Mouse (Mus musculus) testis, postnatal 14 days (tissue): Measurements from ENCODE around the gene Crygs.
A peak's percentile ranks its signal among the peaks of the same experiment; 100 is the strongest.

Experiments used
- DNase-seq: peaks from one replicate; pipeline ENCODE4 v3.0.0; 2021; ENCODE audit warnings: low spot score

The Crygs gene

DNA sequence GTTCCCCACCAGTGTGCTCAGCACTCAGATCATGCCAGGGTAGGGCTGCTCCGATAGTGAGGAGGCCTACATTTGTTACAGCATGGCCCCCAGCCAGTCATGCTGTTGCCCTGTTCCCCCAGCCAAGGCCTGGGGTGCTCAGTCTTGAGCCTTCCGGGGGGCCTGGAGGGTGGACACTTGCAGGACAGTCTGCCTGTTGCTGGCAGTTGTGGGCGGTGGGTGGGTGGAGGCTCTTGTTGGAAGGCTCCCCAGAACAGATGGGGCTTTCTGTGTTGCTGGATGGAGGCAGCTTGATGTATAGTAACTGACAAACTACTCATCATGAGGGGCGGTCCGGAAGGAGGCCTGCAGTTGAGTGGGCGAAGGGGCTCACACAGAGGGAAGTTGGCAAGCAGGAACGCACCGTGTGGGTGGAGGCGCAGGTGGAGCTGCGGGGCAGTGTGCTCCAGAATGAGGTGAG is 21.4 kb downstream of the Crygs start:
- DNase-seq: peak; percentile 31

DNA sequence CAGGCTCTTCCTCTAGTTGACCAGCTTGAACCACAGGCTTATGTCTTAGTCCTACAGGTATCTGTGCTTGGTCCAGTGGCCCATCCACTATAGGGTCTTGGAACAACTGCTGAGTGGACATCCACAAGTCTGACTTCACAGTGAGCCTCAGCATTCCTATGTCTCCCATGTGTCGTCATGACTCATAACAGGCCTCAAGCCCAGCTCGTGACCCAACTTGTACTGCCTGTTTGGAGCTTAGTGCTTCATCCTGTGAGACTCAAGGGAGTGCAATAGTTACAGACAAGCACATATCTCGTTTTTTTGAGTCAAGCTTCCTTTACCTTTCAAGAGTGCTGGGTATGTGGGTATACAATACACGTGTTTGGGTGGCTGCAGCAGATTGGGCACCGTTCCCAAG is 28.7 kb downstream of the Crygs start:
- no peak for DNase-seq

DNA sequence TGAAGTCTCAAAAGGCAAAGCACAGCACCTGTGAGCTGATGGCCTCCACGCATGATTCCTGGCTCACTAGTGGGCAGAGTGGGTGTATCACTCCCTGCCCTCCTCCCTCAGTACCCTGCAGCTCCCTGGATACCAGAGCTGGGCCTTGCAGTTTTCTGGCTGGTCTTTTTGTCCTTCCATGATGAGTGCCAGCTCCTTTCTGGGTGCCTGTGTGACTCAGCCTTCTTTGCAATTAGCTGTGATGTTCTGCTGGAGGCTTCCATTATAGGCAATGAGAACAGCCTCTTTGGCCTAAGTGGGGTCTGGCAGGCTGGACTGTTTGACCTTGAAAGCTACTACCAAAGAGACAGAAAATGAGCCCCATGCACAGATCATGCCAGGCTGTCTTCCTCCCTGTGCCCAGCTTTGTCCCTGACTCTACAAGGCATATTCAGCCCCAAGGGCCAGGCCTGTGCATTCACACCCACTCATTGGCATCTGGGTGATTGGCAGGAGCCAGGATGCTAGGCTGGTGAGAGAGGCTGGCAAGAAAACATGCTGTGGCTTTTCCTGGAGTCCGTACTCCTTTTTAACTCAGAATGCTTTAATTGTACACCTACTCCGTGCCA is 32.0 kb downstream of the Crygs start:
- DNase-seq: no peak

DNA sequence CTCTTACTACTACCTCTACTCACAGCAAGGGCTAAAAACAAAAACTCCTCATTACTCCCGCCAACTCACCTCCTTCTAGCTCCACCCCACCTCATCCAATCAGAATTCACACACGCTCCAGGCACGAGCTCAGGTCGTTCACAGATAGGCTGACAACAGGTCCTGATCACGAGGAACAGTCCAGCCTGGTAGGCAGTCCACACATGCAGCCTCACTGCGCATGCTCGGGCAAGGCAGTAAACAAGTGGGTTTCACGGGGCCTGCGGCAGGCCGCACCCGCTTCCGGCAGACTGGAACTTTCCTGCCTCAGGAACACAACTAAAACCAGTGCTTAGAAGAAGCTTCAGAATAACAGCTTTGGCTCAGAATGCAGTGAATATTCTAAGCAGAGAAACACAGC is 33.1 kb downstream of the Crygs start:
- peak; percentile 10 for DNase-seq

DNA sequence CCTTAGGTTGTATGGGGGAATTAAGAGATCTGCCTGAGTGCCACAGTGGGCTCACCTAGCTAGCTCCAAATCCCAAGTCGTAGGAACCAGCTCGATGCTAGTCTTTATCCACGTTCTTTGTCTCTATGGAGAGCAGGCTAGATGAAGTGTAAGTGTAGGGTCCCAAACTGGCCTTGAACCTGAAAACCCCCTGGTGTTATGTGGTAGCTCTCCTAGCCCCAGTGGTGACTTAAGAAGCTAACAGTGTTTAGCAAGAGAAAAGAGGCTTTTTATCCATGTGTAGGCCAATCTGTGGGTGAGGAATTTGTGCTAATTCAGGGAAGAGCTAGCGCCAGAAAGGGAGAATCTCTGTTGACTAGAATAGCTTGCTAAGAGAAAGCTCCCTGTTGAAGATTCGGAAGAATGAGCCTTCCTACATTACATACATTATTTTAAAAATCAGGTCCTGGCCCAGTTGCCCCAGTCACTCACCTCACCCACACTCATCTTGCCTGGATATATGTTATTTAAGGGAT is 35.8 kb downstream of the Crygs start:
- no peak for DNase-seq

DNA sequence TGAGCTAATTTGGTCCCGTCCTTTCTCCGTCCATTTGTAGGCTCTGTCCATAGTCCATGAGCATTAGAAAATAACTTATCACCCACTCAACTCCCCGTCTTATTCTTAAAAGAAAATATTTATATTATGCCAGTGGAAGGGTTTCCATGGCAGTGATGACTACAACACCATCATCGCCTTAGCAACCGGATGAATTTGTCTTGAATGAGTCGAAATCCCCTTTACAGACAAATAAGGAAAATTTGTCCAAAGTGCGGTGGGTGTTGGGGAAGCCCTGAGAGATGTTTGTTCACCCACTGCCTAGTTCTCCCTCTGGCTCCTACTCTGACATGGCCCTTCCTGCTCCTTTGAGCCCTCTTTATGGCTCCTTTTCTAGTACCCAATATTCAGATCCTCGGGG is 42.7 kb downstream of the Crygs start:
- no peak for DNase-seq

DNA sequence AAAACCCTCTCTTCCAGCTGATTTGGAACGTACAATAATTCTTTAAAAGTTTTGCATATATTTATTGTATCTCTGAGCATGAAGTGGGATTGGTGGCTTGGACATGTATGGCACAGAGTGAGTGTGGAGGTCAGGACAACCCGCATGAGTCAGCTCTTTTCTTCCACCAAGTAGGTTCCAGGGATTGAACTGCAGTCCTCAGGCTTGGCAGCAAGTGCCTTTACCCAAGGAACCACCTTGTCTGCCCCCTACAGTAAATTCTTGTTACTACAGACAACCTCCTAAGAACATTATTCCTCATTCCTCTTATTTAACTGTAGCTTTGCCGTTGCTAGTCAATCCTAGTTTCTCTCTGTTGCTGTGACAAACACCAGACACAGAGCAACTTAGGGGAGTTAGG is 44.0 kb downstream of the Crygs start:
- no peak for DNase-seq

DNA sequence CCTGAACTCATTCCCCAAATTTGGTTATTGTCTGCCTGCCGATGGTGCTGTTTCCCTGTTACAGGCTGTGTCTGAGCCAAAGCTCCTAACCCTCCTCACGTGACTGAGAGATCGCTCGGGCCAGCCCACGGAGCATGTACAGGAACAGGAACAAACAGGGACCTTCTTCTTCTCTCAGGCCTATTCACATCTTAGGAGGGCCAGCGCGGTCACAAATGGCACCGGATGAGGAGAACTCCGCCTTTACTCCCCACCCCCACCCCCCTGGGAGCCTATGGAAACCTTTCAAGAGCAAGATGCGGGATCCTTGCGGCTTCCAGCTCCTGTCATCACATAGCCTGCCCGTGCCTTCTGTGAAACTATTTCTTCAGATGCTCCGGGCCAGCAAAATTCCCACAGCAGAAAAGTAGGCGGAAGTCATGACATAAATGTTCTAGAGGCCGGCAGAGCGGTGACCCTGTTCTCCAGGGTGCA is 44.6 kb downstream of the Crygs start:
- DNase-seq: no peak

DNA sequence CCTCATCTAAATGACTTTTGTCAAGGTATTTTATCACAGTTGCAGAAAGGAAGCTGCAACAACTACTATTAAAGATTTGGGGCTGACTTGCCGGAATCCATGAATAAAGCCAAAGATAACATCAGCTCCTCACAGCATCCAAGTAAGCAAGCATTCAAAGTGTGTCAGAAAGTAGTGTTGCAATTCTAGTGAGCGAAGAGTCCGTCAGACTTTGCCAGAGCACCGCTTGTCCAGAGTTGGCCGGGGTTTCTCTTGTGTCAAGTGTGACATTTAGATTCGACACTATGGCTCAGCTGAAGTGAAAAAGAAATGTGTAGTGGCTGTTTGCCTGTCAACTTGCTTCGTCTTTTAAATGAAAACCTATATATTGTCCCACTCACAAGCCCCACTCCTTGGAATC is 45.8 kb downstream of the Crygs start:
- no peak for DNase-seq
